Mouse (Mus musculus): ENCODE measurements around the gene Gm42957. TPM values are rescaled to one million over a fixed set of nuclear protein-coding genes. Genes with fewer than 3 reads are reported as not detected.

The Gm42957 gene
- polyA plus RNA-seq, 1 experiment from 2014 or later = 0.07 TPM

GRCm38 (mm10) chr3:96675171-96675570 lies 39.9 kb downstream of the Gm42957 start:
- H3K27ac ChIP-seq (ENCODE audit: low read depth) = no peak overlapping the region
- WGBS = 71% methylated on average over 3 of the region's 3 CpGs
- no peak for DNase-seq (ENCODE audit: low spot score)

GRCm38 (mm10) chr3:96675690-96676089 lies 40.4 kb downstream of the Gm42957 start:
- Histone ChIP-seq H3K4me3 (ENCODE audit: low read depth, low read length) (no peak overlapping the region), H3K9me3 (ENCODE audit: control insufficient read depth, low read length) (no peaks in the 10 kb centered on the region), H3K27ac (ENCODE audit: low read depth) (no peak overlapping the region), H3K4me2 (ENCODE audit: low read length) (no peak overlapping the region), H3K4me1 (replicated peaks; ENCODE audit: control insufficient read depth, insufficient read depth, low read length) (peaks cover 11% of the 10 kb centered on the region; the same call in 1 of the 2 replicates), H3K36me3 (ENCODE audit: control insufficient read depth, insufficient read depth, low read length) (no peaks in the 10 kb centered on the region), H3K9ac (ENCODE audit: low read length) (no peak overlapping the region), H3K27me3 (replicated peaks; ENCODE audit: control insufficient read depth, insufficient read depth, low read length) (no peaks in the 10 kb centered on the region)
- ATAC-seq (replicated peaks; ENCODE audit: low FRiP score, low TSS enrichment, low read depth) (no peak), DNase-seq (ENCODE audit: low spot score) (no peak)
- whole genome bisulfite sequencing = 49% methylated on average over 3 of the region's 3 CpGs

More at GRCm38 (mm10) chr3:96675171-96675570, 39.9 kb downstream of the Gm42957 start:
- H3K27me3 ChIP-seq (replicated peaks; ENCODE audit: control insufficient read depth, insufficient read depth, low read length) = no peaks in the 10 kb centered on the region
- ATAC-seq (replicated peaks; ENCODE audit: low FRiP score, low TSS enrichment, low read depth) = no peak
- peaks cover 11% of the 10 kb centered on the region; the same call in 1 of the 2 replicates for H3K4me1 ChIP-seq (replicated peaks; ENCODE audit: control insufficient read depth, insufficient read depth, low read length)
- no peak overlapping the region for H3K4me2 ChIP-seq (ENCODE audit: low read length)
- H3K9me3 ChIP-seq (ENCODE audit: control insufficient read depth, low read length) = no peaks in the 10 kb centered on the region
- no peak overlapping the region for H3K4me3 ChIP-seq (ENCODE audit: low read depth, low read length)
- no peak overlapping the region for H3K9ac ChIP-seq (ENCODE audit: low read length)
- H3K36me3 ChIP-seq (ENCODE audit: control insufficient read depth, insufficient read depth, low read length) = no peaks in the 10 kb centered on the region

- Histone ChIP-seq H3K9ac (ENCODE audit: low read length) (no peak overlapping the region), H3K9me3 (ENCODE audit: control insufficient read depth, low read length) (no peaks in the 10 kb centered on the region), H3K4me1 (replicated peaks; ENCODE audit: control insufficient read depth, insufficient read depth, low read length) (peaks cover 11% of the 10 kb centered on the region; the same call in 1 of the 2 replicates), H3K4me3 (ENCODE audit: low read depth, low read length) (no peak overlapping the region), H3K36me3 (ENCODE audit: control insufficient read depth, insufficient read depth, low read length) (no peaks in the 10 kb centered on the region), H3K4me2 (ENCODE audit: low read length) (no peak overlapping the region), H3K27me3 (replicated peaks; ENCODE audit: control insufficient read depth, insufficient read depth, low read length) (no peaks in the 10 kb centered on the region), H3K27ac (ENCODE audit: low read depth) (no peak overlapping the region)
- no peak for ATAC-seq (replicated peaks; ENCODE audit: low FRiP score, low TSS enrichment, low read depth)
- WGBS = 62% methylated on average over 7 of the region's 7 CpGs
- no peak for DNase-seq (ENCODE audit: low spot score)
Observed at GRCm38 (mm10) chr3:96678456-96678855, 43.2 kb downstream of the Gm42957 start.

GRCm38 (mm10) chr3:96679159-96679674 lies 43.9 kb downstream of the Gm42957 start:
- H3K4me1 ChIP-seq (replicated peaks; ENCODE audit: control insufficient read depth, insufficient read depth, low read length) = peaks cover 10% of the 10 kb centered on the region; the same call in 1 of the 2 replicates
- no peak overlapping the region for H3K27ac ChIP-seq (ENCODE audit: low read depth)
- DNase-seq (ENCODE audit: low spot score) (no peak), ATAC-seq (replicated peaks; ENCODE audit: low FRiP score, low TSS enrichment, low read depth) (peak; percentile 60; the same call in 1 of the 2 replicates)
- no peaks in the 10 kb centered on the region for H3K36me3 ChIP-seq (ENCODE audit: control insufficient read depth, insufficient read depth, low read length)
- H3K4me2 ChIP-seq (ENCODE audit: low read length) = no peak overlapping the region
- no peaks in the 10 kb centered on the region for H3K9me3 ChIP-seq (ENCODE audit: control insufficient read depth, low read length)
- 0 out of 2 replicates have a peak, but pooled peaks cover 2% of the 10 kb centered on the region for H3K27me3 ChIP-seq (replicated peaks; ENCODE audit: control insufficient read depth, insufficient read depth, low read length)
- H3K4me3 ChIP-seq (ENCODE audit: low read depth, low read length) = no peak overlapping the region
- no peak overlapping the region for H3K9ac ChIP-seq (ENCODE audit: low read length)
- 22% methylated on average over 5 of the region's 5 CpGs for WGBS

GRCm38 (mm10) chr3:96680269-96680956 lies 45.1 kb downstream of the Gm42957 start:
- H3K27ac ChIP-seq (ENCODE audit: low read depth) = no peak overlapping the region
- H3K4me3 ChIP-seq (ENCODE audit: low read depth, low read length) = no peak overlapping the region
- 22% methylated on average over 12 of the region's 12 CpGs for WGBS
- no peak for DNase-seq (ENCODE audit: low spot score)
- H3K4me1 ChIP-seq (replicated peaks; ENCODE audit: control insufficient read depth, insufficient read depth, low read length) = peaks cover 4% of the 10 kb centered on the region; the same call in 1 of the 2 replicates
- H3K9ac ChIP-seq (ENCODE audit: low read length) = no peak overlapping the region
- no peak overlapping the region for H3K4me2 ChIP-seq (ENCODE audit: low read length)
- no peaks in the 10 kb centered on the region for H3K9me3 ChIP-seq (ENCODE audit: control insufficient read depth, low read length)
- 0 out of 2 replicates have a peak, but pooled peaks cover 8% of the 10 kb centered on the region for H3K27me3 ChIP-seq (replicated peaks; ENCODE audit: control insufficient read depth, insufficient read depth, low read length)
- ATAC-seq (replicated peaks; ENCODE audit: low FRiP score, low TSS enrichment, low read depth) = no peak
- no peaks in the 10 kb centered on the region for H3K36me3 ChIP-seq (ENCODE audit: control insufficient read depth, insufficient read depth, low read length)

GRCm38 (mm10) chr3:96683496-96683895 lies 48.2 kb downstream of the Gm42957 start:
- Histone ChIP-seq H3K27me3 (replicated peaks; ENCODE audit: control insufficient read depth, insufficient read depth, low read length) (0 out of 2 replicates have a peak, but pooled peaks cover 14% of the 10 kb centered on the region), H3K9ac (ENCODE audit: low read length) (no peak overlapping the region), H3K4me1 (replicated peaks; ENCODE audit: control insufficient read depth, insufficient read depth, low read length) (no peaks in the 10 kb centered on the region), H3K9me3 (ENCODE audit: control insufficient read depth, low read length) (no peaks in the 10 kb centered on the region), H3K4me3 (ENCODE audit: low read depth, low read length) (no peak overlapping the region), H3K27ac (ENCODE audit: low read depth) (no peak overlapping the region), H3K4me2 (ENCODE audit: low read length) (no peak overlapping the region), H3K36me3 (ENCODE audit: control insufficient read depth, insufficient read depth, low read length) (no peaks in the 10 kb centered on the region)
- DNase-seq (ENCODE audit: low spot score) (no peak), ATAC-seq (replicated peaks; ENCODE audit: low FRiP score, low TSS enrichment, low read depth) (no peak)
- WGBS = 83% methylated on average over 3 of the region's 3 CpGs

GRCm38 (mm10) chr3:96684151-96684821 lies 49.0 kb downstream of the Gm42957 start:
- H3K4me1 ChIP-seq (replicated peaks; ENCODE audit: control insufficient read depth, insufficient read depth, low read length) = no peaks in the 10 kb centered on the region
- H3K36me3 ChIP-seq (ENCODE audit: control insufficient read depth, insufficient read depth, low read length) = no peaks in the 10 kb centered on the region
- 0 out of 2 replicates have a peak, but pooled peaks cover 14% of the 10 kb centered on the region for H3K27me3 ChIP-seq (replicated peaks; ENCODE audit: control insufficient read depth, insufficient read depth, low read length)
- H3K4me2 ChIP-seq (ENCODE audit: low read length) = peak overlapping the region; percentile 46
- H3K27ac ChIP-seq (ENCODE audit: low read depth) = no peak overlapping the region
- peak overlapping the region; percentile 18 for H3K4me3 ChIP-seq (ENCODE audit: low read depth, low read length)
- no peak for ATAC-seq (replicated peaks; ENCODE audit: low FRiP score, low TSS enrichment, low read depth)
- WGBS = 44% methylated on average over 17 of the region's 17 CpGs
- DNase-seq (ENCODE audit: low spot score) = no peak
- H3K9ac ChIP-seq (ENCODE audit: low read length) = peak overlapping the region; percentile 4; the same call in 1 of the 2 replicates
- H3K9me3 ChIP-seq (ENCODE audit: control insufficient read depth, low read length) = no peaks in the 10 kb centered on the region

GRCm38 (mm10) chr3:96684822-96685156 lies 49.5 kb downstream of the Gm42957 start:
- ATAC-seq (replicated peaks; ENCODE audit: low FRiP score, low TSS enrichment, low read depth) = no peak
- 23% methylated on average over 28 of the region's 28 CpGs for WGBS

More at GRCm38 (mm10) chr3:96684822-96685156, 49.5 kb downstream of the Gm42957 start:
- no peaks in the 10 kb centered on the region for H3K4me1 ChIP-seq (replicated peaks; ENCODE audit: control insufficient read depth, insufficient read depth, low read length)
- peak overlapping the region; percentile 4; the same call in 1 of the 2 replicates for H3K9ac ChIP-seq (ENCODE audit: low read length)
- H3K27ac ChIP-seq (ENCODE audit: low read depth) = no peak overlapping the region
- 0 out of 2 replicates have a peak, but pooled peaks cover 14% of the 10 kb centered on the region for H3K27me3 ChIP-seq (replicated peaks; ENCODE audit: control insufficient read depth, insufficient read depth, low read length)
- no peaks in the 10 kb centered on the region for H3K9me3 ChIP-seq (ENCODE audit: control insufficient read depth, low read length)
- H3K4me2 ChIP-seq (ENCODE audit: low read length) = peak overlapping the region; percentile 46
- no peaks in the 10 kb centered on the region for H3K36me3 ChIP-seq (ENCODE audit: control insufficient read depth, insufficient read depth, low read length)
- no peak for DNase-seq (ENCODE audit: low spot score)
- H3K4me3 ChIP-seq (ENCODE audit: low read depth, low read length) = peak overlapping the region; percentile 18

All from intestine, embryonic 14.5 days (tissue).